Mouse (Mus musculus) liver, embryonic 16.5 days (tissue): ENCODE results near the gene Cdc20. TPM values are rescaled to one million over a fixed set of nuclear protein-coding genes. Genes with fewer than 3 reads are reported as not detected.

Experiments used
- ATAC-seq: fragments of 200-750 bp; cut with Nextera tagmentation; 2 replicates; pipeline ENCODE4 v1.8.0; 2017; ENCODE audit warnings: low read depth, mild to moderate bottlenecking, moderate number of reproducible peaks, moderate library complexity
- H3K27ac ChIP-seq: fragments of 300-500 bp; sonication (generic); 2 replicates; pipeline ENCODE4 v1.5.1; 2014; ENCODE audit warnings: mild to moderate bottlenecking, low read length
- H3K27me3 ChIP-seq: fragments of 300-500 bp; sonication (generic); 2 replicates; pipeline ENCODE4 v1.6.1; 2014; ENCODE audit warnings: low read depth, low read length, mixed read lengths; ENCODE audit not compliant: control insufficient read depth, insufficient read depth
- H3K36me3 ChIP-seq: fragments of 300-500 bp; sonication (generic); 2 replicates; pipeline ENCODE4 v1.6.1; 2014; ENCODE audit warnings: mild to moderate bottlenecking; ENCODE audit not compliant: control insufficient read depth, insufficient read depth
- H3K4me1 ChIP-seq: fragments of 300-500 bp; sonication (generic); 2 replicates; pipeline ENCODE4 v1.6.1; 2014; ENCODE audit warnings: low read depth, low read length, mixed read lengths; ENCODE audit not compliant: control insufficient read depth
- H3K4me2 ChIP-seq: fragments of 300-500 bp; sonication (generic); 2 replicates; pipeline ENCODE4 v1.6.1; 2014; ENCODE audit warnings: low read depth, low read length, mixed read lengths
- H3K4me3 ChIP-seq: fragments of 300-500 bp; sonication (generic); 2 replicates; pipeline ENCODE4 v1.5.1; 2014; ENCODE audit warnings: low read depth, mild to moderate bottlenecking, low read length
- H3K9ac ChIP-seq: fragments of 300-500 bp; sonication (generic); 2 replicates; pipeline ENCODE4 v1.6.1; 2014; ENCODE audit warnings: low read depth, low read length
- H3K9me3 ChIP-seq: fragments of 300-500 bp; sonication (generic); replicated peaks from 2 replicates; pipeline ENCODE4 v1.6.1; 2016; ENCODE audit warnings: low read length; ENCODE audit not compliant: control insufficient read depth
- WGBS: fragments of 180-500 bp; shearing (Covaris S2); extraction: QIAGEN DNeasy Blood & Tissue Kit; methylation state at CpG from one replicate; pipeline ENCODE4 v1.1.7; 2014; ENCODE audit not compliant: insufficient replicate concordance; 5-methylcytosine and 5-hydroxymethylcytosine counted together
- polyA plus RNA-seq: library from polyadenylated mRNA; unstranded; fragments of >200 nt; fragmentation: Nextera tagmentation; extraction: Ambion mirVana; gene quantifications from 2 replicates; pipeline ENCODE4 v1.2.1, GENCODE M21; 2015

Cdc20 gene
- polyA plus RNA-seq, 1 experiment from 2014 or later: 149 TPM

- Histone ChIP-seq H3K27me3 (no peaks in the 10 kb centered on the region), H3K4me3 (peak overlapping the region; percentile 16; the same call in 1 of the 2 replicates), H3K9me3 (no peaks in the 10 kb centered on the region), H3K4me2 (peak overlapping the region; percentile 28), H3K9ac (no peak overlapping the region), H3K27ac (no peak overlapping the region), H3K4me1 (no peaks in the 10 kb centered on the region), H3K36me3 (no peaks in the 10 kb centered on the region)
- 56% methylated on average over 18 of the region's 18 CpGs for WGBS
- ATAC-seq: no peak
Measured at GRCm38 (mm10) chr4:118445781-118446414, 8.7 kb upstream of the Cdc20 start.

GRCm38 (mm10) chr4:118445088-118445487, 7.9 kb upstream of the Cdc20 start:
- ATAC-seq: no peak
- Histone ChIP-seq H3K9me3 (no peaks in the 10 kb centered on the region), H3K4me2 (no peak overlapping the region), H3K27ac (no peak overlapping the region), H3K4me3 (no peak overlapping the region), H3K4me1 (no peaks in the 10 kb centered on the region), H3K9ac (no peak overlapping the region), H3K27me3 (no peaks in the 10 kb centered on the region), H3K36me3 (no peaks in the 10 kb centered on the region)
- WGBS: 76% methylated on average over 10 of the region's 10 CpGs

GRCm38 (mm10) chr4:118437829-118438253, 689 bp upstream of the Cdc20 start:
- ATAC-seq: no peak
- Histone ChIP-seq H3K4me1 (peaks cover 38% of the 10 kb centered on the region), H3K9me3 (no peaks in the 10 kb centered on the region), H3K4me3 (peak overlapping the region; percentile 90), H3K36me3 (peaks cover 28% of the 10 kb centered on the region), H3K27ac (peak overlapping the region; percentile 91), H3K4me2 (peak overlapping the region; percentile 89), H3K9ac (peak overlapping the region; percentile 91), H3K27me3 (no peaks in the 10 kb centered on the region)
- 9% methylated on average over 12 of the region's 12 CpGs for WGBS

DNA sequence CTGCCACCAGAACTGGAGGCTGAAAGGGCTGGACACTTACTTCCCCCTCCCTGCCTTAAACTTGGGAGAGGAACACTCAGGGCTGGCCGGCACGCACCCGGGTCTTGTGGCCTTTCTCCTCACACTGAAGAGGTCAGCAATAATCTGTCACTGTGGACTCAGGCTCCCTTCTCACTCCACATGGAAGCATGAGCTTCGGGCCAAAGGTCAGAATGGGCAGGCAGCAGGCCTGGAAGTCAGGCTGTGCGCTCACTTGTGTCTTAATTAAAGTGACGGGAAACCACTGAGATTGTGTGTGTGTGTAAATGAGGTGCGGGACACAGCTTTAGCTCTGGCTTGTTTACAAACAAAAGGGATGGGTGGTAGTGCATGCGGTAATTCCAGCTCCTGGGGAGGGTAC, 4.8 kb downstream of the Cdc20 start:
- H3K36me3 ChIP-seq: peaks cover 56% of the 10 kb centered on the region
- peak overlapping the region; percentile 50 for H3K27ac ChIP-seq
- no peak overlapping the region for H3K4me3 ChIP-seq
- no peak overlapping the region for H3K4me2 ChIP-seq
- no peaks in the 10 kb centered on the region for H3K27me3 ChIP-seq
- H3K9me3 ChIP-seq: no peaks in the 10 kb centered on the region
- WGBS: 70% methylated on average over 8 of the region's 8 CpGs
- no peak for ATAC-seq
- peaks cover 74% of the 10 kb centered on the region for H3K4me1 ChIP-seq
- H3K9ac ChIP-seq: no peak overlapping the region; the same call in 1 of the 2 replicates

GRCm38 (mm10) chr4:118429215-118429895, 7.8 kb downstream of the Cdc20 start:
- Histone ChIP-seq H3K4me2 (peak overlapping the region; percentile 96), H3K27ac (peak overlapping the region; percentile 92), H3K4me1 (peaks cover 80% of the 10 kb centered on the region), H3K4me3 (peak overlapping the region; percentile 82), H3K9ac (peak overlapping the region; percentile 92), H3K27me3 (no peaks in the 10 kb centered on the region), H3K9me3 (no peaks in the 10 kb centered on the region), H3K36me3 (peaks cover 43% of the 10 kb centered on the region)
- WGBS: 13% methylated on average over 7 of the region's 7 CpGs
- ATAC-seq: no peak

DNA sequence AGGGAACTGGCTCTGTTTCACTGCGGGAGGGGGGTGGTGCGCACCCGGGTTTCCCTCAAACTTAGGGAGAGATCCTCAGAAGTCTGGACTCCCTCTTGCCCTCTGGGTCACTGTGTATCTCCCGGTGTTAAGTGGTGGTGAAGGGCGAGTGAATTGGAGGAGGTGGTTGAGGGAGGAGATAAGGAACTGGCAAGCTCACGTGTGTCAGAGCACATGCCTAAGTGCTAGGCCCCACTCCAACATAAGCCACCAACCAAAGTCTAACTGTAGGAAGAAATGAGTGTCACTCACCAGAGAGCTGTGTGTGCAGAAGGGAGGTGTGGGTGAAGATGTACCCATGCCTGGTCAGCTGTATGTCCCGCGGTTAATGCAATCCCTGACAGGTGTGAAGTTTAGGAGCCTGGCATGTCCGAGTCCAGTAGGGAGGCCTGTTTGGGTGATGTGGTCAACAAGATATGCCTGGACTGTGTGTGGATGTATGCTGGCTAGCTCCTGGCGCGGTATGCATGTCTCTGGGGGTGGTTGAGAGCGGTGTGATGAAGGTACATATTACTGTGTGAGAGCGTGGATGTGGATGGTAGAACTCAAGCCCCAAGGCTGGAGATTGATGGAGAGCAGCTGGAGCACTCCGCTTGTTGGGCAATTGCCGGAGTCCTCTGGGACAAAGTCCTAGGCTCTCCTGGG, 8.5 kb downstream of the Cdc20 start:
- whole genome bisulfite sequencing: 21% methylated on average over 15 of the region's 15 CpGs
- H3K4me3 ChIP-seq: peak overlapping the region; percentile 82
- H3K27ac ChIP-seq: peak overlapping the region; percentile 92
- H3K9ac ChIP-seq: peak overlapping the region; percentile 92
- ATAC-seq: peak; percentile 31
- H3K9me3 ChIP-seq: no peaks in the 10 kb centered on the region
- peaks cover 36% of the 10 kb centered on the region for H3K36me3 ChIP-seq
- peaks cover 80% of the 10 kb centered on the region for H3K4me1 ChIP-seq
- peak overlapping the region; percentile 96 for H3K4me2 ChIP-seq
- H3K27me3 ChIP-seq: no peaks in the 10 kb centered on the region

DNA sequence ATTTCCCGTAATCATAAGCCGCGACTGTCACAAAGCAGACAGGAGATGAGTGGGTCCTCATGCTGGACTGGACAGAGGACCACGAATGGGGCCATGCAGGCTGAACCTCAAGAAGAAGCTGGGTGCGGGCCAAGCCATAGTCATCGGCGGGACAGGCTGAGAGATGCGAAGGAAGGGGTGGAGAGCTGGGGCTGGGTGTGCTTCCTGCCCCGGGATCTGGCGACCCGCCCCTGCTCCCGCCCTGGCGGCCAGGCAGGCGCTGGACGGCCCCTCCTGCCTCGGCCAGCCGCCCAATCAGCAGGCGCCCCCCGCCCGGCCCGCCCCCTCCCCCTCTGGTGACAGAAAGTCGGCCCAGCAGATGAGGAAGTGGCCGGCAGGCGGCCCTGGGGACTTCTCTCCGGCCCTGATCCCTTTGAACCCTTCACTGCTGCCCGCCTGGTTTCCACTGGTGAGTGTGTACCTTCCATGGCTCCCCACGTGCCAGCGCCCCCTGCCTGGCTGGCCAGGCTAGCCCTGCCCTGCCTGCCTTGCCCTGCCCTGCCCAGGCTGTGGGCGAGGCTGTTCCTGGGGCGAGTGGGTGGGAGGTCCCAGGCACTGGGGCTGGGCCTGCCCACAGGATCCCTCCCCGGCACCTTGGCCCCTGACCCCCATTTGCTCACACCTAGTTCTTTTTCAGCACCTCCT, 9.2 kb downstream of the Cdc20 start, which contains the start of gene Elovl1:
Gene Elovl1, plus strand, starts transcription at position 326 of the 684 bp plus-strand sequence.
- Histone ChIP-seq H3K9me3 (no peaks in the 10 kb centered on the region), H3K4me2 (peak within 1 kb of the TSS; percentile 96), H3K27me3 (no peaks in the 10 kb centered on the region), H3K4me1 (peaks cover 77% of the 10 kb centered on the region), H3K9ac (peak within 1 kb of the TSS; percentile 92), H3K27ac (peak within 1 kb of the TSS; percentile 92), H3K36me3 (peaks cover 29% of the 10 kb centered on the region), H3K4me3 (peak within 1 kb of the TSS; percentile 82)
- ATAC-seq: peak; percentile 91
- WGBS: 0% methylated on average over 28 of the region's 31 CpGs

DNA sequence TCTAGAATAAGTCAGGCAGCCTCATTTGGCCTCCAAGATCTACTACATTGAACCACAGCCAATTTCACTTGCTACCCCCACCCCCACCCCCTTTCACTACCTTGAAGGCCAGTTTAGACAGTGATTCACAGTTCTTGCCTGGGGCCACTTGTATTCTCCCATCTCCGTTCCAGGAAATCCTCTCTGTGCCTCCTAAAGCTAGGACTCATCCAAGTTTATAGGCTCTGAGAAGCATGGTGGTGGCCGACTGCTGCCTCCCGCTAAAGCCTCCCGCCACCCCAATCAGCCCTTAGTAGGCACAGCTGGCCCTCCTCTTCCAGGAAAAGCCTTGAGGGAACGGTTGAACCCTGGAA, 9.8 kb downstream of the Cdc20 start:
- 9% methylated on average over 5 of the region's 5 CpGs for whole genome bisulfite sequencing
- no peaks in the 10 kb centered on the region for H3K9me3 ChIP-seq
- H3K4me2 ChIP-seq: peak overlapping the region; percentile 96
- peak overlapping the region; percentile 92 for H3K9ac ChIP-seq
- peak; percentile 1 for ATAC-seq
- peak overlapping the region; percentile 82 for H3K4me3 ChIP-seq
- peaks cover 23% of the 10 kb centered on the region for H3K36me3 ChIP-seq
- peaks cover 74% of the 10 kb centered on the region for H3K4me1 ChIP-seq
- H3K27me3 ChIP-seq: no peaks in the 10 kb centered on the region
- H3K27ac ChIP-seq: peak overlapping the region; percentile 92
